Mouse (Mus musculus) hindbrain, embryonic 10.5 days (tissue): Measurements from ENCODE around the gene Mettl15. TPM values are rescaled to one million over a fixed set of nuclear protein-coding genes. Genes with fewer than 3 reads are reported as not detected.

ENCODE experiments used
- DNase-seq: peaks from one replicate; pipeline ENCODE4 v3.0.0-alpha.2; 2017; ENCODE audit warnings: low spot score
- H3K27ac ChIP-seq: fragments of 300-500 bp; sonication (generic); 2 replicates; pipeline ENCODE4 v1.5.1; 2016; ENCODE audit warnings: mild to moderate bottlenecking, moderate library complexity
- H3K27me3 ChIP-seq: fragments of 300-500 bp; sonication (generic); 2 replicates; pipeline ENCODE4 v1.6.1; 2016; ENCODE audit warnings: mild to moderate bottlenecking; ENCODE audit not compliant: poor library complexity, insufficient read depth, severe bottlenecking
- H3K36me3 ChIP-seq: fragments of 300-500 bp; sonication (generic); 2 replicates; pipeline ENCODE4 v1.6.1; 2016; ENCODE audit warnings: mild to moderate bottlenecking, moderate library complexity
- H3K4me1 ChIP-seq: fragments of 300-500 bp; sonication (generic); replicated peaks from 2 replicates; pipeline ENCODE4 v1.6.1; 2016; ENCODE audit warnings: mild to moderate bottlenecking
- H3K4me3 ChIP-seq: fragments of 300-500 bp; sonication (generic); 2 replicates; pipeline ENCODE4 v1.5.1; 2016; ENCODE audit warnings: mild to moderate bottlenecking, moderate library complexity
- H3K9me3 ChIP-seq: fragments of 300-500 bp; sonication (generic); 2 replicates; pipeline ENCODE4 v1.6.1; 2016; ENCODE audit warnings: mild to moderate bottlenecking, moderate library complexity
- WGBS: fragments of 180-500 bp; shearing (Covaris S2); methylation state at CpG from one replicate; pipeline ENCODE4 v1.1.7; 2016; 5-methylcytosine and 5-hydroxymethylcytosine counted together
- polyA plus RNA-seq: library from polyadenylated mRNA; unstranded; fragments of >200 nt; fragmentation: Nextera tagmentation; extraction: Ambion mirVana; gene quantifications from 2 replicates; pipeline ENCODE4 v1.2.1, GENCODE M21; 2016

Mettl15 gene
- polyA plus RNA-seq, 1 experiment from 2014 or later, result 11.7 TPM

GRCm38 (mm10) chr2:109147292-109147691 lies 133.3 kb downstream of the Mettl15 start:
- Histone ChIP-seq H3K27me3 (no peaks in the 10 kb centered on the region), H3K9me3 (no peaks in the 10 kb centered on the region), H3K36me3 (no peaks in the 10 kb centered on the region), H3K4me1 (no peaks in the 10 kb centered on the region), H3K27ac (no peak overlapping the region), H3K4me3 (no peak overlapping the region)
- DNase-seq, result no peak

GRCm38 (mm10) chr2:109144410-109144809 lies 136.1 kb downstream of the Mettl15 start:
- no peak for DNase-seq
- Histone ChIP-seq H3K9me3 (no peaks in the 10 kb centered on the region), H3K27ac (no peak overlapping the region), H3K4me3 (no peak overlapping the region), H3K4me1 (no peaks in the 10 kb centered on the region), H3K27me3 (no peaks in the 10 kb centered on the region), H3K36me3 (no peaks in the 10 kb centered on the region)
- WGBS, result 97% methylated on average over 2 of the region's 2 CpGs

GRCm38 (mm10) chr2:109140330-109140729 lies 140.2 kb downstream of the Mettl15 start:
- Histone ChIP-seq H3K4me3 (no peak overlapping the region), H3K27me3 (no peaks in the 10 kb centered on the region), H3K36me3 (no peaks in the 10 kb centered on the region), H3K9me3 (no peaks in the 10 kb centered on the region), H3K4me1 (no peaks in the 10 kb centered on the region), H3K27ac (no peak overlapping the region)
- 86% methylated on average over 1 of the region's 1 CpGs for WGBS
- no peak for DNase-seq

GRCm38 (mm10) chr2:109137276-109137675 lies 143.3 kb downstream of the Mettl15 start:
- DNase-seq, result no peak
- no peaks in the 10 kb centered on the region for H3K36me3 ChIP-seq
- no peaks in the 10 kb centered on the region for H3K27me3 ChIP-seq
- H3K4me1 ChIP-seq, result no peaks in the 10 kb centered on the region
- WGBS, result 90% methylated on average over 6 of the region's 6 CpGs
- no peak overlapping the region for H3K4me3 ChIP-seq
- H3K9me3 ChIP-seq, result no peaks in the 10 kb centered on the region
- H3K27ac ChIP-seq, result no peak overlapping the region

- Histone ChIP-seq H3K9me3 (no peaks in the 10 kb centered on the region), H3K27ac (no peak overlapping the region), H3K27me3 (no peaks in the 10 kb centered on the region), H3K4me1 (no peaks in the 10 kb centered on the region), H3K36me3 (no peaks in the 10 kb centered on the region), H3K4me3 (no peak overlapping the region)
- WGBS, result 93% methylated on average over 3 of the region's 3 CpGs
- DNase-seq, result no peak
Observed at GRCm38 (mm10) chr2:109130718-109131117, 149.8 kb downstream of the Mettl15 start.

- no peaks in the 10 kb centered on the region for H3K36me3 ChIP-seq
- H3K27ac ChIP-seq, result no peak overlapping the region
- no peak for DNase-seq
- no peaks in the 10 kb centered on the region for H3K27me3 ChIP-seq
- H3K4me3 ChIP-seq, result no peak overlapping the region
- 94% methylated on average over 3 of the region's 3 CpGs for WGBS
- no peaks in the 10 kb centered on the region for H3K4me1 ChIP-seq
- H3K9me3 ChIP-seq, result no peaks in the 10 kb centered on the region
Observed at GRCm38 (mm10) chr2:109129921-109130320, 150.6 kb downstream of the Mettl15 start.

GRCm38 (mm10) chr2:109105773-109106484 lies 174.6 kb downstream of the Mettl15 start:
- no peak for DNase-seq
- H3K27ac ChIP-seq, result no peak overlapping the region
- H3K4me3 ChIP-seq, result no peak overlapping the region
- no peaks in the 10 kb centered on the region for H3K36me3 ChIP-seq
- H3K4me1 ChIP-seq, result no peaks in the 10 kb centered on the region
- no peaks in the 10 kb centered on the region for H3K27me3 ChIP-seq
- 89% methylated on average over 3 of the region's 3 CpGs for WGBS
- H3K9me3 ChIP-seq, result no peaks in the 10 kb centered on the region

- DNase-seq, result no peak
- Histone ChIP-seq H3K4me1 (no peaks in the 10 kb centered on the region), H3K27ac (no peak overlapping the region), H3K27me3 (no peaks in the 10 kb centered on the region), H3K9me3 (no peaks in the 10 kb centered on the region; the same call in 1 of the 2 replicates), H3K4me3 (no peak overlapping the region), H3K36me3 (no peaks in the 10 kb centered on the region)
- WGBS, result 81% methylated on average over 2 of the region's 2 CpGs
Observed at GRCm38 (mm10) chr2:109049686-109050085, 230.9 kb downstream of the Mettl15 start.

Other genes starting within 250 kb of the Mettl15 start
- 32.3 and 34.8 TPM in 2 replicates for gene Kif18a, start within 50 bp of the Mettl15 start, polyA plus RNA-seq